Mouse (Mus musculus): Measurements from ENCODE around the gene Inpp4a. TPM values are rescaled to one million over a fixed set of nuclear protein-coding genes. Genes with fewer than 3 reads are reported as not detected.

The Inpp4a gene
- total RNA-seq, 2 experiments from 2014 or later, result 159 to 165 TPM

DNA sequence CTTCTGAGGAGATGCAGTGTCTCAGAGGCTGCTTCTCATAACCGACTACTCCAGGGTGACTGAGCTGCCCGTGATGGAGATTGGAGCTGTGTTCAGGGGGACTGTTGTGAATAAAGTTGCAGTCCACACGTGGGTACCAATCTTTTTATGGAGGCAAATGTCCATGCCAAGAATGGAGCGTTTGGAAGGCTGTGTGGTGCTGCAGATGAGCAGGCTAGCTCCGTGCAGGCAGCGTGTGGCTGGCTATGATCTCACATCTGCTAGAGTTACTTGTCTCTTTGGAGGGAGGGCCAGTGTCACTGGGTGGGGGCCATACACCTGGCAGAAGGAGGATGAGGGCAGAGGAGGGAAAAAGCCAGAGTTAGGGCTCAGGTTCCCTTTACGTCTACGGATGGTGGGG lies 59.0 kb downstream of the Inpp4a start:
- DNase-seq, result no peak

DNA sequence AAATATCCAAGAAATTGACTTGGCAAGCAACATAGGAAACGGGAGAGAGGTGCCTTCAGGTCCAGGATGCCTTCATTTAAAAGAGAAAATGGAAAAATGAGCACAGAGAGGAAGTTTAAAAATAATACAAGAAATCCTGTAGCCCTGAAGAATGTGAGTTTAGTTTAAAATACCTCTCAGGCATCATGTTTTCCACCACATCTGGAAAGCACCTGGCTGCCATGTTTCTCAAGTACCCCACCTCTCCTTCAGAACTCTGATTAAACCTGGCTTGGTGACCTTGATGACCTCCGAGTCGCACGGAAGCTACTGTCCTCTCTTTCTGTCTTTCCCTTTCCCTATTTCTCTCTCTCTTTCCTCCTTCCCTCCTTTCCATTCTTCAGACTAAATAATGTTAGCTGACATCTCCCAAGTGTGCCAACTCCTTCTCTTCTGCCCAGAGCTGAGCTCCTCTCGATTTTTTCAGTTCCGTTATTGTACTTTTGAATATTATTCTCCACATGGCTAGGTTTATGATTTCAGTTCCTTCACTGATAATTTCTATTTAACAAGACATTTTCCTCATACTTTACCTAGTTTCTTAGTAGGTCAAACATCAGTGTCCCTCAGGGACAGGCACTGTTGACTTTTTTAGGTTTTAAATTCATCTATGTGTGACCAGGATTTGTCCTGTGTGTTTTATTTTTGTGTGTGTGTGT lies 59.9 kb downstream of the Inpp4a start:
- no peak for DNase-seq

DNA sequence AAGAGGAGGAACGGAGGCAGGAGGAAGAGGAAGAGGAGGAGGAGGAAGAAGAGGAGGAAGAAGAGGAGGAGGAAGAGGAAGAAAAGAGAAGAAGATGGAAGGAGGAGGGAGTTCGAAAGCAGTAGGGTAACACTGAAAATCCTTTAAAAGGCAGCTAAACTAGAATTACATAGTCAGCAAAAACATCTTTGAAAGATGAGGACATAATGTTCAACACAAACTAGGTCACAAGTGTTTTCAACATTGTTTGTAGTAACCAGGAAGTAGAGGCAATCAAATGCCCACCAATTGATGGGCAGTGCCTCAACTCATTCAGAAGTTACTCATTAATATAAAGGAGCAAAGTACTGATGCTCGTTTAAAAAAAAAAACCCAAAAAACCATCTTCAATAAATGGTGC lies 61.1 kb downstream of the Inpp4a start:
- DNase-seq, result no peak

DNA sequence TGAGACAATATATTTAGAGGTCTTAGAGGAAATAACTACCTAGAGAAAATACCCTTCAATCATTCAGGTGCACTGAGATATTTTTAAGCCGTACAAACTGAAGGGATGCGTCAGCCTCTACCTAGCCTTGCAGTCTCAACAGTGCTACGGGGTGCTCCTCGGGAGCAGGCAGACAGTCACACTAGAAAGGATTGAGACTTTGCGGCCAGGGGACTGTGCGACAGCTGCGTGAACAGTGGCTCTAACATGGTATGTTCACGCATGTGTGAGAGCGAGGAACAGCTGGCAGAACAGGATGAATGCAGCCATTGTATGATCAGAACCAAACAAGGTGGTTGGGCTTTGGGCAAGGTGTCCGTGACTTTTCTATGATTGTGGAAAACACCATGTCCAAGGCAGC lies 63.1 kb downstream of the Inpp4a start:
- DNase-seq, result no peak

DNA sequence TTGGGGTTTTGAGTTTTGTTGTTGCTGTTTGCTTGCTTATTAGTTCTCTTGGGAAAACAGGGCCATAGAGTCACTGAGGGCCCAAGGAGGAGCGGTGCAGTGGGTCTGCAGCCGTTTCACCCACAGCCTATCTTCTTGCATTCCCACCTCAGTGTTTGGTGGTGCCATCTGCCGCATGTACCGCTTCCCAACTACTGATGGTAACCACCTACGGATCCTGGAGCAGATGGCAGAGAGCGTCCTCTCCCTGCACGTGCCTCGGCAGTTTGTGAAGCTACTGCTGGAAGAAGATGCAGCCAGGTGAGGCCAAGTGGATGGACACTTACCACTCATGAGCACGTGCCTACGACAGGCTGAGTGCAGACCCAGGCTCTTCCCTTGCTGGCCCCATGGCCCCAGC lies 68.5 kb downstream of the Inpp4a start:
- peak; percentile 66 to 74 for DNase-seq

DNA sequence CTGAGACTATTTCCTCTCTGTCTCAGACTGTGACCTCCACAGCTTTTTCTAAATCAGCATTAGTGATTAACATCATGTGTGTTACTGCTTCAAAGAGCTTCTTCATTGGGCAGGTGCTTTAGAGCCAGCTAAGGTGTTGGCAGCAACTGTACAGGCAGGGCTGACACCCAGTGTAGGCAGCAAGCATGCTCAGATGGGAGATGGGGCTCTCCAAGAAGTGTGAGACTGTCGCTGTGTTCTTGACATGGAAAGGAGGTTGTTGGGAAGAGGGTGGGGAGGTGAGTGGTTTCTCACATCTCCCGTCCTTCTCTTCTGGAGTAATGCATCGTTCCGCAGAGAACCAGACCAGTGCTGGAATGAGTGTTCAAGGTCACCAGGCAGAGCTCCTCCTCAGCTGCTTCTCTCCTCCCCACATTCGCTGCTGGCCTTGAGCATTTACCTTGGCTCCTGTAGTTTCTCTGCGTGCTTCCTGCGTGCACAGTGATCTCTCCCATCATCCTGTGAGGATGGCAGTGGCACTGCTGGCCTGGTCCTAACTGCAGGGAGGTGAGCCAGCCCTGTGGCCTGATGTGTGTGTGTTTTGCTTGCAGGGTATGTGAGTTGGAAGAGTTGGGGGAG lies 69.2 kb downstream of the Inpp4a start:
- DNase-seq, result no peak

DNA sequence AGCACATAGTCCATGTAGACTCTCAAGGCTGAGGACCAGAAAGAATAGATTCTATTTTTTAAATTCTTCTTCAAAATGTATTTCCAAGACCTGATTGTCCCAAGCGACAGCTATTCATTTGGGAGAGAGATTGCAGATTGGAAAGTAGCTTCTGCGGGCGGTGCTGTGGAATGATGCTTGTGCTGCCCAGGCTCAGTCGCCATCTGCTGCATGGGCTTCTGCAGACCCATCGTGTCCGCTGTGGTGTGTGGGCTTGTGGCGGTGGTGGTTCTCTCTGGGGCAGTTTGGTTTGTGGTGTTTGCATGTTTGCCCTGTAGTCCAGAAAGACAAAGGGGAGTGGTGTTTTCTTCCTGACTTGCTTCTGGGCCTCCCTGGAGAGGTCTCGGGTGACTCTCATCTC lies 76.5 kb downstream of the Inpp4a start:
- DNase-seq, result no peak

DNA sequence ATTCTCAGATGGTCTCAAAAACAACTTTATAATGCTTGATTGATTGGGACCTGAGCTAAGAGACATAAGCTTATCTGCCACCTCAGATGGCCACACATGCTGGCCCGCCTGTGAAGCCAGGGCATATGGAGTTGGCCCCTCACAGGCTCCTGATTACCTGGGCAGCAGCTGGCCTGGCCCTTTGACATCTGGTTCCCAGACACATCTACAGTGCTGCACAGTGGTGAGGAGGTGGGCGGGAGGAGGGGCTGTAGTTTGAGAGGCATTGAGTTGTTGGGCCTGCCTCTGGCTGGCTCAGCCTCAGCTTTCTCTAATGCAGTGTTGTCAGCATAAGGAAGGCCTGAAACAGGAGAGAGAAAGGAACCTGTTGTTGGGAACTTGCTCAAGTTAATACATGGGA lies 77.1 kb downstream of the Inpp4a start:
- DNase-seq, result no peak

DNA sequence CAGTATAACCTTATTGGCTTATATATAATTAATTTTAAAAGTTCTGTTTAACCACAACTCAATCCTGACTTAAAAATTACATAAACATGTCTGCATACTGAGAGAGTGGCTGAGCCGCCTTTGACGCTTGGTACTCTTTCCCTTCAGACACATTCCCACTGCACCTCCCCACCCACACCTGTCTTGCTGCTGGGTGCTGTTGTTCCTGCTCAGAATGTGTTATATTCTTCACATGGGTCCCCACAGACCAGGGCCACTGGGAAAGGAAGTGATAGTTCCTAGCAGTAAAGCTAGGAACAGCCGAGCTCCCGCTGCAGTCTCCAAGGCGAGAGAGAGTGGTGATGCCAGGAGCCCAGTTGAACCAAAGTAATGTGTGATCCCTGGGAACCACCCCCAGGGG lies 78.4 kb downstream of the Inpp4a start:
- no peak for DNase-seq

DNA sequence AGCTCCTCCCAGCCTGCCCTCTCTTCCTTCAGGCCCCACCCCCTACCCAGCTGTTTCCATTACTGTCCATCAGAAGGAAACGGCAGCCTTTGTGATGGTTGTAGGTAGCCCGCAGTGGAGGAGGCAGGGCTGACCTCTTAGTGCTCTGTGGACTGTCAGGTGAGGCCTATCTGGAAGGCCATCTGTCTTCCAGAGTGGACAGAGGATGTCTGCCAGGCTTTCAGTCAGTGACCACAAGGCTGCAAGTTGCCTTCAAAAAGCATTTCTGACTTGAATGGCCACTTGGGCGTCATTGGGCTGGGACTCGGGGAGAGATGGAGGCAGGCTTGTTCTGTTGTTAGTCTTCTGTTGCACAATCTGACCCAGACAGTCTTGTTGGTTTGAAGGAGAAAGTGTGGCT lies 79.9 kb downstream of the Inpp4a start:
- no peak for DNase-seq

DNA sequence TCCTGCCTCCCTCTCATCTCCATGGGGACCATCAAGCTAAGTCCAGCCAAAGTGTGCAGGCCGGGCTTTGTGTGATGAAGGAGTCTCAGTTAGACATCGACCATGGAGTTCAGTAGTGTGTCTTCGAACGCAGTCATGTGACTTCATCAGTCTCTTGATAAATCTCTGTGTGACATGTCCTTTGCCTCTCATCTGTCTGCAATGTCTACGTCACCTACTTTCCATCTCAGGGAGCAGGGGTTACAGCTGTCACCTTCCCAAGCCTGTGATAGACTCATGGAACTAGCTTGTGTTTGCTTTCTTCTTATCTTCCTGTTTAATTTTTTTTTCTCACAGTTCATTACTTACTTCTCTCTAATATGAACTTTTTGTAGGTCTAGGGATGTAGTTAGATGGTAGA lies 81.2 kb downstream of the Inpp4a start:
- no peak for DNase-seq

DNA sequence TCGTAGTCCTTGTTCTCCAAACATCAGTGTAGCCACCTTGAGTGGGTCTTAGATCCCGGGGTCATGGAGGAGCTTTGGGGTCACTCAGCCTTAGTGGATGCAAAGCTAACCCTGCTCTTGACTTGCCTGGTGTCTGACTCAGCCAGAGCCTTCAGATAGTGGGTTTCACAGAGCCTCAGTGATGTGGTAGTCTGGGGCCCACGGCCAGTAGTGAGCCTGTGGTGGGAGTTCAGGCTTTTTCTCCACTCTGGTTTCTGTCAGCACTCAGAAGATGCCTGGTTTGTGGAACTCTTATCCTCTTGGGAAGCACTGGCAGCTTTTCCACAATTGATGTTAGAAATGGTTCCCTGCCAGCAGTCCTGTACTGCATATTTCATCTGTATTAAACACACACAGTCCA lies 84.6 kb downstream of the Inpp4a start:
- no peak for DNase-seq

DNA sequence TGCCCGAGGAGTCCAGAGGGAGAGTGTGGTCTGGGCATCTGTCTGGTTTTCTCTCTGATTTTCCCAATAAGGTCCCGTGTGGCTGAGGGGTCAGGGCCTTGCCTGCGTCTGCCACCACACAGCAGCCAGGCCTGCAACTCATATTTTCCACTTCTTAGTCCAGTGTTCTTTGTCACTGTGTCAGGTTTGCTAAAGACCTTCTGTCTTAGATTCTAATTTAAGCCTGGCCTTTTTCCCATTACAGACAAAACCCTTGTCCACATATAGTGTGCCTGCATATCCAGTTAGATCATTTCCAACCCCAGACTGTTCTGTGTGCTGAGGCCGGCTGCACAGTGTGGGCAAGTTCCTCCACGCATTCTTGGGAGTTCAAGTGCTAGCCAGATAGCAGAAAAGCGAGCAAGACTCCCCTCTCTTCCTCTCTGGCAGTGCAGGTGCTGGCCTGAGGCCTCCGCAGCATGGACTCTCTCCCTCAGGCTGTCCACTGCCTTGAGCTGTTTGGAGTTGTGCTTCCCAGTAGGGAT lies 86.8 kb downstream of the Inpp4a start:
- no peak for DNase-seq

DNA sequence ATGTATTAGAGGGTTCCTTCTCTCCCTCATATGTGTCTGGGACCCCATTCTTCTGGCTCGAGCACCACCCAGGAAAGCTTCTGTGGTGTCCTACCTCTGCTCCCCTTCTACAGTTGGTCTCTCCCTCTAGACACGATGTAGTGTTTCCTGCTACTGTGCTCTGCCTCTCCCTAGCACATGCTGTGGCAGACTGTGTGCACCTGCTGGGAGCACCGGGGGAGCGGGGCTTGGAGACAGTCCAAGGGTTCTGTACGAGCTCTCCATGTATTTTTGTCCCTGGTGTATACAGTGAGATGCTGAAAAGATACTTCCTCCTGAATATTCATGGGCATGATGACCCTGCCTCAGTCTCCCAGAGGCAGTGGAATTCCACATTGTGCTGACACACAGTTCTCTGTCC lies 93.5 kb downstream of the Inpp4a start:
- DNase-seq, result peak; percentile 45 to 48

DNA sequence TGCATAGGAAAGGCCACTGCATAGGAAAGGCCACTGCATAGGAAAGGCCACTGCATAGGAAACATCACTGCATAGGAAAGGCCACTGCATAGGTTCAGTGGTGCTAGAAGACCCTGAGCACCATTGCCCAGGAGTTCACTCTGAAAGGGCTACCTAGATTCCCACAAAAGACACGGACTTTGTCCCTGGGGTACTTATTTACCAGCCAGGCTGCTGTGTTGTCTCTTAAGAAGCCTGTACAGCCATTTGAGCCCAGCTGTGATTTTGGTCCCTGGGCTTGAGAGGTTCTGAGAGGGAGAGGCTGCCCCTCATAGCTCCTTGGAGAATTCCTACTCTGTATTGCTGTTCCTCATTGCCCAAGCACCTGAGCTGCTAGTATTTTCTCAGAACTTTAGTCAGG lies 96.8 kb downstream of the Inpp4a start:
- DNase-seq, result no peak

DNA sequence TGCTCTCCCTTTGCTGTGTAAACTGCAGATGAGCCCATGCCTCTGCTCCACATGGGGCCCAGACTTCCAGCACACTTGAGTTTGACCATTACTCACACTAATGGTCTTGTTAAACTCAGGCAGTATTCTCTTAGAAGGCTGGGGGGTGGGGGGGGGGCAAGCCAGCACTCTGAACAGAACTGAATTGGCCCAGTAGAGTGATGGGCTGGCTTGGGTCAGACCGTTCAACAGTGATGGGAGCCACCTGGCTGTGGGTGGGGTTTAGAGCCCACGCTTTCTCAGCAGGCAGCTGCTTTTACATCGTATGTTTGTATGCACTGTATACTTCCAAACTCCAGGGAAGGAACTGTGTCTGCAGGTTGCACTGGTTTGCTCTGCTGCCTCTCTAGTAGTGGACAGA lies 99.3 kb downstream of the Inpp4a start:
- no peak for DNase-seq

DNA sequence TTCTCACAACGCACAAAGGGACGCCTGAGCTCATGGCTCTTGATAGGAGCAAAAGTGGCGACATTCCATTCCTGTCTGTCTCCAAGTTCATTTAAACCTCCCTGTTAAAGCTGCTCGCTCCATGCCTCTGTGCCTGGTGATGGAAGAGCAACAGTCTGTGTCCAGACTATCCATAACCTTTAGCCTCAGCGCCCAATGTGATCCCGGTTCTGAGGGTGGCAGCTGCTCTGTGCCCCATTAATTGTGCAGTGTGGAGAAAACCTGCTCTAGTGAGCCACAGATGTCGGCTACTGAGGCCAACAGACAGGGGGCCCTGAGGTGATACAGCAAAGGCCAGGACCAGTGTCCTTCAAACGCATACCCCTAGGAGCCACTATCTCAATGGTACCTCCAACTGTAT lies 100.1 kb downstream of the Inpp4a start:
- no peak for DNase-seq

DNA sequence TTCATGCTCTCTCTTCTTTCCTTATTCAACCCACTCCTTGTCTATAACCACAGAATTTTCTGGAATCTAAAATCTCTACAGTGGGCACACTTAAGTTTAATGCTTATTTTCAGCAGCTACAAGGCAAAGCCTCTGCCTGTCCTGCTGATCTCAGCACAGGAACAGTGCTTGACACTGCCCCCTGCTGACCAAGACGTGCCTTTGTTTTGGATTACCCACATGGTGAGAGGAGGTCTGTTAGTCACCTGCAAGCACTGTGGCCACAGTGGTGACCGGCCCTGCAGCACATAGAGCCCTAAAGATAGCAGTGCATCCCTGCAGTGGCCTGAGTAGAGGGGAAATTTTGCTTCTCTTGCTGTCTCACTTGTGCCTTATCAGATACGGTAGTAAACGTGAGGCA lies 102.0 kb downstream of the Inpp4a start:
- peak in 1 of 2 experiments; percentile 33 for DNase-seq

DNA sequence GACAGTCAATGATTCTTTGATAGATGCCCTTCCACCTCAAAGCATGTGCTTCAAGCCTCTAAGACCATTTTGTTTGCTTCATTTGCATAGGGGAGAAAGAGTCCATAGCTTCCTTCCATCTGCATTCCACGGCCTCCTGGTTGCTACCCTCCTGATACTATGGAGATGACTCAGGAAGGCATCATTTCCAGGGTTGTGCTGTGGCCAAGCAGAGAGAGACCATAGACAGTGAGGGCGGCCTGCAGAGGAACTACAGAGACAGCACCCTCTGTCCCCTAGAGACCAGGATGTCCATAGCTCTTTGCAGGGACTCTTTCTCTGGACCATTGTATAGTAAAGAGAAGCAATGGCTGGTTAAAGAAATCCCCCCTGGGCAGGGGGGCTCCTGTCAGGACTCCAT lies 105.5 kb downstream of the Inpp4a start:
- DNase-seq, result no peak

DNA sequence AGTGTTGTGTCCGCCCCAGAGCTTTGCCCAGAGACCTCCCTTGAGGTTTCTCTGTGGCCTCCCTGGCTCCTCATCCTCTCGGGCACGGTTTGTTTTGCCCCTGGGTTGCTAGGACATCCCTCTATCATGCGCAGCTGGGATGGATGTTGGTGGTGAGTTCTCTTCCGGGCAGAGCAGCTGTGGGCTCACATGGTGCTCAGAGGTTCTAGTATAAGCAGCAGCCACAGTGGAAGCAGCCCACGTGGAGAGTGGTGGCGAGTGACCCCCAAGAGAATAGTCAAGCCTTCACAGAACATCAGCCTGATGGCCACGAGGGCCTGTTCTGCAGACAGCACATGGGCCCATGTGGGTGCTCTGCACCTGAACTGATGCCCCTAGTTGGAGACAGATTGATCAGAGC lies 107.6 kb downstream of the Inpp4a start:
- no peak for DNase-seq

DNA sequence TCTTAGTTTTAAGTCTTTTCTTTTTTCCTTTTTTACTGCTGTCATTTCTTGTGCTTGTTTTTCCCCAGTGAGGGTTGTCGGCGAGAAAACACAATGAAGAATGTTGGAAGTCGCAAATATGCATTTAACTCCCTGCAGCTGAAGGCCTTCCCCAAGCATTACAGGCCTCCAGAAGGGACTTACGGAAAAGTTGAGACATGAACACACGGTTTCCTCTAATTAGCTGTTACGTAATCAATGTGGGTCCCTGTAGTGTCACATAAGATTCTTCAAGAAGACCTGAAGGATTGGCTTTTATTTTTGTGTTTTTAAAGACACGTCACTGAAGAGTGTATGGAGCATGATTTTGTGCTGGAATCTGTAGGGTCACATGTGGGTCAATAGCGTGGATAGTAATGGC lies 108.4 kb downstream of the Inpp4a start:
- DNase-seq, result no peak

DNA sequence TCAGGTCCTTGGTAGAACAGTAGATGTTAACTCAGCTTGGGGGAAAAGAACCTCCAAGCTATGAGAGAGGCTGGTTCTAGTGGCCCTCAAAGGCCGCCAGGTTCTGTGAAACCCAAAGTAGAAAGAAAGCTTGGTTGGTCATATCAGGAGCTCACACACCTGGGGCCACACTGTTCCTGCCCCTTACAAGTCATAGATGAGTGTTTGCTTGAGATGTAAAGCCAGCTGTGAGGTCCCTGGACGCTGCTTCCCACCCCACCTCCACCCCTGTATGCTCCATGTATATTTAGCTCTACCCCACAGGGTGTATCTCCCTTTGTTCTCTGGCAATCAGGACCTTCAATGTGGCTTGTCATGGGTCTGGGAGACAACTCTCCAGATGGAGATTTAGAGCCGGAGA lies 109.0 kb downstream of the Inpp4a start:
- no peak for DNase-seq

DNA sequence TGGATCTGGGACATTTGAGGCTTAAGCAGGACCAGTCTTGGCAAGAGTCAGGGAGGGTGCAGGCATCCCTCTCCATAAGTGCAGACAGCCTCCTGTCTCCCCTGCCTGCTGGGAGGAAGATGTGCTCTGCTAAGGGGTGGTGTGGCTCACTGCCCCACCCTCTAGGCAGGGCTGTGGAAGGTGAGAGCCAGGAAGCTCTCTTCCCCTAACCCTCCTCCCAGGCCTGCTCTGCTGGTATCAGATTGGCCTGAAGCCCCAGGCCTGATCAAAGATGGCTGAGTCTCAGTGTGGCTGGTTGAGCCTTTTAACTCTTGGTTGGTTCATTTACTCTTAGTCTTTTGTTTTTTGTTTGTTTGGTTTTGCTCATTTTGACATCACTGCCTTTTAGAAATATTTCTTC lies 110.0 kb downstream of the Inpp4a start:
- DNase-seq, result no peak

DNA sequence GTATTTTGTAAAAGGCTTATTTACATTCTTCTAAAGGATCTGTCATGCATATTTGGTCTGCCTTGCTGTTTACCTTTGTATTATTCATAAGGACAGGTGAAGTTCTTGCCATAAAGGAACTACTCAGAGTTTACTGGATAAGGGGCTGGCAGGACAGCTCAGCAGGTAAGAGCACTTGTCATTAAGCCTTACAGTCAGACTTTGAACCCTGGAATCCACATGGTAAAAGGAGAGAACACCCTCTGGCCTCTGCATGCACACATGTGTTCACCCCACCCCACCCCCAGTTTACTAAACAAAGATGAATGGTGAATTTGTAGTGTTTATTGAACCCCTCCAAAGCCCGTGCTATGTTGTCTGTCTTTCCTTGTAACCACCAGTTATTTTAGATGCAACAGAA lies 115.7 kb downstream of the Inpp4a start:
- no peak for DNase-seq

DNA sequence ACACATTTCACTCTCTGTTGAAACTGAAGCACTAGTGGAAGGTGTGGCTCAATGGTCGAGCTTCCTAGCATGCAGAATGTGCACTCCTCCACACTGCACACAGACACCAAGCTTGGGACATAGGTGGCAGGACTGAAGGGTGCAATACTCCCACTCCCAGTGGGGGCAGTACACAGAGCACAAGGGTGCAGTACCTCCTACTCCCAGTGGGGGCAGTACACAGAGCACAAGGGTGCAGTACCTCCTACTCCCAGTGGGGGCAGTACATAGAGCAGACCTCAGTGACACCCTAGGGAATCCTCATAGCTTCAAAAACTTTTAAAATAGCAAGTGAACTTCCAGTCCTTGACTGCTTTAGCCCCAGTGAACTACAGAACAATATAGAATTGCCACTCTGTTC lies 119.8 kb downstream of the Inpp4a start:
- no peak for DNase-seq

Data from layer of hippocampus, postnatal 36 days (tissue).